Mouse (Mus musculus) midbrain, embryonic 10.5 days (tissue): ENCODE data around the gene Tnf. TPM values are rescaled to one million over a fixed set of nuclear protein-coding genes. Genes with fewer than 3 reads are reported as not detected.

Experiments
- DNase-seq: peaks from one replicate; pipeline ENCODE4 v3.0.0-alpha.2; 2017; ENCODE audit warnings: low spot score
- H3K27ac ChIP-seq: fragments of 300-500 bp; sonication (generic); replicated peaks from 2 replicates; pipeline ENCODE4 v1.5.1; 2016; ENCODE audit warnings: mild to moderate bottlenecking
- H3K27me3 ChIP-seq: fragments of 300-500 bp; sonication (generic); 2 replicates; pipeline ENCODE4 v1.6.1; 2016; ENCODE audit warnings: low read depth, mild to moderate bottlenecking; ENCODE audit not compliant: poor library complexity, severe bottlenecking
- H3K36me3 ChIP-seq: fragments of 300-500 bp; sonication (generic); 2 replicates; pipeline ENCODE4 v1.6.1; 2016; ENCODE audit warnings: mild to moderate bottlenecking, moderate library complexity
- H3K4me1 ChIP-seq: fragments of 300-500 bp; sonication (generic); 2 replicates; pipeline ENCODE4 v1.6.1; 2016
- H3K4me3 ChIP-seq: fragments of 300-500 bp; sonication (generic); 2 replicates; pipeline ENCODE4 v1.5.1; 2016; ENCODE audit warnings: mild to moderate bottlenecking, moderate library complexity
- H3K9me3 ChIP-seq: fragments of 300-500 bp; sonication (generic); replicated peaks from 2 replicates; pipeline ENCODE4 v1.6.1; 2016; ENCODE audit warnings: mild to moderate bottlenecking
- WGBS: fragments of 180-500 bp; shearing (Covaris S2); methylation state at CpG from one replicate; pipeline ENCODE4 v1.1.7; 2016; 5-methylcytosine and 5-hydroxymethylcytosine counted together
- polyA plus RNA-seq: library from polyadenylated mRNA; unstranded; fragments of >200 nt; fragmentation: Nextera tagmentation; extraction: Ambion mirVana; gene quantifications from 2 replicates; pipeline ENCODE4 v1.2.1, GENCODE M21; 2016

Gene Tnf
- polyA plus RNA-seq, 1 experiment from 2014 or later = not detected

GRCm38 (mm10) chr17:35226561-35227046 lies 24.8 kb upstream of the Tnf start:
- no peaks in the 10 kb centered on the region for H3K9me3 ChIP-seq
- H3K4me3 ChIP-seq = no peak overlapping the region
- peaks cover 90% of the 10 kb centered on the region for H3K36me3 ChIP-seq
- no peaks in the 10 kb centered on the region for H3K27me3 ChIP-seq
- 87% methylated on average over 14 of the region's 14 CpGs for WGBS
- no peak overlapping the region for H3K27ac ChIP-seq
- no peak for DNase-seq
- no peaks in the 10 kb centered on the region; the same call in 1 of the 2 replicates for H3K4me1 ChIP-seq

- Histone ChIP-seq H3K9me3 (no peaks in the 10 kb centered on the region), H3K4me1 (0 out of 2 replicates have a peak, but pooled peaks cover under 1% of the 10 kb centered on the region), H3K27ac (no peak overlapping the region), H3K4me3 (no peak overlapping the region), H3K27me3 (no peaks in the 10 kb centered on the region), H3K36me3 (peaks cover 91% of the 10 kb centered on the region)
- 95% methylated on average over 5 of the region's 5 CpGs for WGBS
- no peak for DNase-seq
Observed at GRCm38 (mm10) chr17:35225456-35225855, 23.6 kb upstream of the Tnf start.

GRCm38 (mm10) chr17:35224641-35225040 lies 22.8 kb upstream of the Tnf start:
- DNase-seq = no peak
- H3K27me3 ChIP-seq = no peaks in the 10 kb centered on the region
- 92% methylated on average over 4 of the region's 4 CpGs for WGBS
- no peak overlapping the region for H3K4me3 ChIP-seq
- no peaks in the 10 kb centered on the region for H3K9me3 ChIP-seq
- H3K36me3 ChIP-seq = peaks cover 92% of the 10 kb centered on the region
- H3K4me1 ChIP-seq = 0 out of 2 replicates have a peak, but pooled peaks cover 3% of the 10 kb centered on the region
- H3K27ac ChIP-seq = no peak overlapping the region

DNA sequence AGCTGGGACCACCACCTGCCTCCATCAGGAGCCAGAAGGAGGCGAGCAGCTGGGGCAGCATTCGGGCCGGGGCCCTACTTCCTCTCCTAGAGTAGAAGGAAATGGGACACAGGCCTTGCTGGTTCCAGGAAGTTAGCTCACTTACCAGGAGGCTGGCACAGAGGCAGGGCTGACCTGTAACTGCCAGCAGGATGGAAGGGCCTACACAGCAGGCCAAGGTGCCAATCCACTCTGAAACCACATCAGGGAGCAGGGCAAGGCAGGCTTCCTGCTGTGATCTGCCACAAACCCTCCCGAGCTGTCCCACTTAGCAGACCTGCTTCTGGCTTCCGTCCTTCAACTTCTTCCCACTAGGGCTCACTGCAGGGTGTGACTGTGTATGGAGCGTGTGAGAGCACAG lies 20.5 kb upstream of the Tnf start:
- H3K27me3 ChIP-seq = no peaks in the 10 kb centered on the region
- H3K4me1 ChIP-seq = 0 out of 2 replicates have a peak, but pooled peaks cover 3% of the 10 kb centered on the region
- H3K9me3 ChIP-seq = no peaks in the 10 kb centered on the region
- WGBS = 82% methylated on average over 6 of the region's 6 CpGs
- H3K27ac ChIP-seq = no peak overlapping the region
- DNase-seq = no peak
- no peak overlapping the region for H3K4me3 ChIP-seq
- H3K36me3 ChIP-seq = peaks cover 84% of the 10 kb centered on the region

- Histone ChIP-seq H3K4me1 (0 out of 2 replicates have a peak, but pooled peaks cover 3% of the 10 kb centered on the region), H3K9me3 (no peaks in the 10 kb centered on the region), H3K4me3 (no peak within 1 kb of the TSS; the same call in 1 of the 2 replicates), H3K27ac (peak within 1 kb of the TSS; percentile 62), H3K36me3 (peaks cover 65% of the 10 kb centered on the region), H3K27me3 (no peaks in the 10 kb centered on the region)
- no peak for DNase-seq
- 85% methylated on average over 28 of the region's 28 CpGs for WGBS
Observed at GRCm38 (mm10) chr17:35220156-35220952, 18.5 kb upstream of the Tnf start, which contains the start of gene Gm16181. TSS of gene Gm16181 (plus strand) at chr17:35220834.

DNA sequence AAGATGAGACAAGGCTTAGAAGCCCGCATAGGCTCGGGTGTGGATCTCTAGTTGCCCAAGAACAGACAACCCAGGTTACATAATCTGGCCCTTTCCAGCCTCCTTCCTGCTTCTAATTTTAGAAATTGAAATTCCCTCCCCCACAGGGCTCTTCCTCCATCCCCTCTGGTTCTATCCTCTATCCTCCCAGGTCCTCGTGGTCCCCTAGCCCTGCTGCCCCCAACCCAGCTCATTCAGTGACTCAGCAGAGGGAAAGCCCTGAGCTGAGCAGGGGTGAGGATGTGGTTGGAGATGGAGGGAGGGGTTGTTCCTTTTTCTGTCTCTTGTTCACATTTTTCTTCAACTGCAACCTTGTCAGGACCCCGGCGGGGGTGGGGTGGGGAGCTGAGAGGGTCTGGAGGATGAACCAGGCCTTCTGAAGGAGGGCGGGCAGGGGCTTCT lies 17.8 kb upstream of the Tnf start:
- H3K27ac ChIP-seq = no peak overlapping the region
- peaks cover 5% of the 10 kb centered on the region; the same call in 1 of the 2 replicates for H3K4me1 ChIP-seq
- H3K9me3 ChIP-seq = no peaks in the 10 kb centered on the region
- 91% methylated on average over 6 of the region's 6 CpGs for WGBS
- no peak overlapping the region for H3K4me3 ChIP-seq
- H3K27me3 ChIP-seq = no peaks in the 10 kb centered on the region
- H3K36me3 ChIP-seq = peaks cover 58% of the 10 kb centered on the region
- no peak for DNase-seq

DNA sequence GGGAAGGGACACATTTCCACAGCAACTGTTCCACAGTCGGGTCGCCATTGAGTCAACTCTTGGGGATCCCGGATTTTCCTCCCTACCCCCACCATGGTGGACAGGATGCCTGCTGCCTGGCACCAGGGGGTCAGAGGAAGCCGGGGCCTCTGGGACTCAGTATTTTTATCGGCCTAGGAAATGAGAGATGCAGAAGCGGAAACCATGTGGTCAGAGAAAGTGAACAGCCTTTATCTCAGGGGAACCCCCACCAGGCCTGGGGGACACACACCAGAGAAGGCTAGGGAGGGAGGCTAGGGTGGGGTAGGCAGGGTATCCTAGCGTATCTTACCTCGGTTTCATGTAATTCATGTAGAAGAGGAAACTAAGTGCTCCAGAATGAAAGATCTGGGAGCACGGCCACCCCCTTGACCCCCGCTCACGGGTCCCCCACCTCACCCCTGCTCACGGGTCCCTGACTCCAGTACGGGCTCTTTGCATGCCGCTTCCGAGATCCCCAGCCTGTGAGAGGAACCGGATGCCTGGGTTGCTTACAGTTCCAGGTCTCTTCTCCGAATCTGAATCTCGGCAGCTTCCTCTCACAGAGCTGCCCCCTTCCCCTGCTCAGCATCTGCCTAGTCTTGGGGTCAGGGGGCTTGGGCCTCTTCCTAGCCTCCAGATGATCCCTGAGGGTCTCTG lies 16.8 kb upstream of the Tnf start:
- no peak overlapping the region for H3K4me3 ChIP-seq
- H3K27me3 ChIP-seq = no peaks in the 10 kb centered on the region
- no peak overlapping the region; the same call in 1 of the 2 replicates for H3K27ac ChIP-seq
- H3K4me1 ChIP-seq = peaks cover 8% of the 10 kb centered on the region; the same call in 1 of the 2 replicates
- peaks cover 51% of the 10 kb centered on the region for H3K36me3 ChIP-seq
- DNase-seq = no peak
- no peaks in the 10 kb centered on the region for H3K9me3 ChIP-seq
- 86% methylated on average over 18 of the region's 18 CpGs for WGBS

DNA sequence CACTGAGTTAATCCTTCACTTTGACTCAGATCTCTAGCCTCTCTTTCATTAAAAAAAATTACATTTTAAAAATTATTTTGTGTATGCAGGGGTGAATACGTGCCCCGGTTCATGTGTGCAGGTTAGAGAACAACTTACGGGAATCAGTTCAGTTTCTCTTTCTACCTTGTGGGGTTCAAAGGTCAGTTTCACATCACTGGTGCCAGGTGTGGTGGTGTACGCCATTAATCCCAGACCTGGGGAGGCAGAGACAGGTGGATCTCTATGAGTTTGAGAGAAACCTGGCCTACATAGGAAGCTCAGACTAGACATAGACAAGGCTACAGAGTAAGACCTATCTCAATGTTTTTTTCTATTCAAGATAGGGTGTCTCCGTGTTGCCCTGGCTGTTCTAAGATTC lies 11.3 kb upstream of the Tnf start:
- Histone ChIP-seq H3K27ac (no peak overlapping the region), H3K36me3 (0 out of 2 replicates have a peak, but pooled peaks cover 2% of the 10 kb centered on the region), H3K4me3 (no peak overlapping the region), H3K27me3 (no peaks in the 10 kb centered on the region), H3K4me1 (peaks cover 16% of the 10 kb centered on the region), H3K9me3 (no peaks in the 10 kb centered on the region)
- no peak for DNase-seq
- 92% methylated on average over 5 of the region's 5 CpGs for WGBS

DNA sequence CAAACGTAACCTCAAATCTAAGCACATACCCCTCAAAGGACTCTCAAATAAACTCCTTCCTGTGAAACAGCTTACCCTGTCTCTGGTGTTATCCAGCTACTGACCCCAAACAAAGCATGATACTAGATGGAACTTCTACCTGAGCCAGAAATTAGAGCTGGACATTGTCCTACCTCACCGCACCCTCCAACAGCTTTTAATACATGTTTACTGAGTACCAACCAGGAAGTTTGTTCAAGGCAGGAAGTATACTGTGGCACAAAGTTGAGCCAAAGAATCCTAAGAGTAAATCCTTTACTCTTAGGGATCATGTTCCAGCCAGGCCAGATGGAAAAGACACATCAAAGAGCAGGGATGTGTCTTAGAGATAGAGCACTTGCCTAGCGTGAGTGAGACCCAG lies 8.8 kb upstream of the Tnf start:
- 81% methylated on average over 3 of the region's 3 CpGs for WGBS
- DNase-seq = no peak
- H3K9me3 ChIP-seq = no peaks in the 10 kb centered on the region
- H3K27ac ChIP-seq = no peak overlapping the region
- H3K4me1 ChIP-seq = peaks cover 16% of the 10 kb centered on the region
- peaks cover under 1% of the 10 kb centered on the region; the same call in 1 of the 2 replicates for H3K27me3 ChIP-seq
- no peak overlapping the region for H3K4me3 ChIP-seq
- H3K36me3 ChIP-seq = no peaks in the 10 kb centered on the region

DNA sequence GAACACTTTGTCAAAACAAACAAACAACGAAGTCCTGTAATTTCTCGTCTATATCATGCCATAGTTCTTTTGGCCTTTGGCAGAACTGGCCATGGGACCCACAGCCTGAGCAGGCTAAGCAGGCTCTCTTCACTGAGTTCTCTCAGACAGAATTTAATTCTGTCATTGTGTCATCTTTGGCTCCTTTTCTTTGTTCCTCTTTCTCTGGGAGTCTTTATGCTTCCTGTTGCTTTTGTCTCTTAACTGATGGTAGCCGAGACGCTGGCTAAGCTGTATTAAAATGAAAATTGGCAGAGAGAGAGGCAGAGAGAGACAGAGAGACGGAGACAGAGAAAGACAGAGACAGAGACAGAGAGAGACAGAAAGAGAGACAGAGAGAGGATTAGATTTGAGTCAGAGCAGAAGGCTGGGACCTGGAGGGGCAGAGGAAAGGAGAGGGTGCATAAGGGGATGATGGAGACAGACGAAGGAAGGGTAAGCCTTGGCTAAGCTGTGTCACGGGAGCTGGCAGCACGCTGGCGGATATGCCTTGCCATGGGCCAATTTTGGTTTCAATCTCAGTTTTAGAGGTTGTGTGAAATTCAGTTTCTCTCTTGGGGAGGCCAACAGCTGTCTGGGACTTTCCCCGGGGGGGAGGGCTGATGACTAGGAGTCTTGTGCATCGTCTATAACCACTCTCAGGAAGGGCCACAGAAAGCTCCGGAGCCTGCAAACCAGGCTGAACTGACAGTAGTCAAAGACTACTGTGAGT lies 8.2 kb upstream of the Tnf start:
- no peaks in the 10 kb centered on the region for H3K36me3 ChIP-seq
- H3K4me3 ChIP-seq = no peak overlapping the region
- H3K4me1 ChIP-seq = peaks cover 16% of the 10 kb centered on the region
- no peaks in the 10 kb centered on the region for H3K9me3 ChIP-seq
- peaks cover 6% of the 10 kb centered on the region for H3K27me3 ChIP-seq
- DNase-seq = no peak
- H3K27ac ChIP-seq = no peak overlapping the region
- 82% methylated on average over 12 of the region's 12 CpGs for whole genome bisulfite sequencing

DNA sequence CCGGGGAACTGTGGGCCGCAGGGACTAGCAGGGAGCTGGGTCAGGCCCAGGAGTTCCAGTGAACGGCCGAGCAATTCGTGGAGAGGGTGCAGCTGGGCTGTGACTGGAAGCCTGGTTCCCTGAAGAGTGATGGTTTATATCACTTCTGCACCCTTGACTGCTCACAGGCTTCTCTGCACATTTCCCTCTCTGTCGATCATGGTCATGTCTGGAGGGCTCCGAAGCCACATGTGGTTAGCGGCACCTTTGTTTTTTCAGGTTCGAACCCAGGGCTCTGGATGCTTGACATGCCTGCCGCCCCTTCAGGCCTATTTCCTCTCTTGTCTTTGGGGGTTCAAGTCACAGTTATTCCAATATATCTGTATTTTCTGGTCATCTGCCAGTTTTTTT lies 3.6 kb upstream of the Tnf start:
- 60% methylated on average over 10 of the region's 10 CpGs for WGBS
- Histone ChIP-seq H3K4me3 (no peak overlapping the region), H3K27me3 (peaks cover 52% of the 10 kb centered on the region), H3K36me3 (no peaks in the 10 kb centered on the region), H3K4me1 (peaks cover 17% of the 10 kb centered on the region), H3K9me3 (no peaks in the 10 kb centered on the region), H3K27ac (no peak overlapping the region)
- no peak for DNase-seq
